8 mouse cellular contexts compared by ENCODE assay signal in genomic region chr8:77440913-77441312, GRCm38 (mm10).
"Had no signal": no experiment of that assay in that cellular context is flagged by ENCODE, and none has a peak within 500 bp of the region (broad histone marks: within the 10 kb centered on the region; RNA-seq: fewer than 3 reads in every experiment).

No protein-coding gene starts in this region.

- H3K4me3 ChIP-seq: left cerebral cortex, adult 2 months; limb, embryonic 12.5 days; midbrain, embryonic 13.5 days had no signal

- H3K4me2 ChIP-seq: limb, embryonic 12.5 days; lung, embryonic 14.5 days; midbrain, embryonic 13.5 days had no signal

- H3K9ac ChIP-seq: limb, embryonic 12.5 days; lung, embryonic 14.5 days; midbrain, embryonic 13.5 days had no signal

- H3K27me3 ChIP-seq: limb, embryonic 12.5 days; midbrain, embryonic 13.5 days had no signal

- H3K27ac ChIP-seq: left cerebral cortex, adult 2 months; limb, embryonic 12.5 days; midbrain, embryonic 13.5 days had no signal

- H3K9me3 ChIP-seq: limb, embryonic 12.5 days; midbrain, embryonic 13.5 days had no signal

- ATAC-seq: midbrain, embryonic 13.5 days had no signal

- DNase-seq: kidney, adult 11 months; kidney, postnatal 14 days; lung, embryonic 14.5 days; right cerebral cortex, adult 18-20 months; right cerebral cortex, postnatal 25 days had no signal

- H3K36me3 ChIP-seq: limb, embryonic 12.5 days; midbrain, embryonic 13.5 days had no signal
